Mouse (Mus musculus) c-Kit-negative CD71-positive TER-119-positive erythroid progenitor cells, embryonic 14.5 days (primary cell): ENCODE results near the gene Svs6.
"Not testable (repeated sequence)": the region's sequence is repeated elsewhere in the genome, so short reads cannot be mapped to it uniquely, and the experiment has no call there.

Source experiments
- DNase-seq: peaks from one replicate; pipeline ENCODE4 v3.0.0-alpha.2; 2013; ENCODE audit warnings: low read depth, low spot score

Svs6 gene

DNA sequence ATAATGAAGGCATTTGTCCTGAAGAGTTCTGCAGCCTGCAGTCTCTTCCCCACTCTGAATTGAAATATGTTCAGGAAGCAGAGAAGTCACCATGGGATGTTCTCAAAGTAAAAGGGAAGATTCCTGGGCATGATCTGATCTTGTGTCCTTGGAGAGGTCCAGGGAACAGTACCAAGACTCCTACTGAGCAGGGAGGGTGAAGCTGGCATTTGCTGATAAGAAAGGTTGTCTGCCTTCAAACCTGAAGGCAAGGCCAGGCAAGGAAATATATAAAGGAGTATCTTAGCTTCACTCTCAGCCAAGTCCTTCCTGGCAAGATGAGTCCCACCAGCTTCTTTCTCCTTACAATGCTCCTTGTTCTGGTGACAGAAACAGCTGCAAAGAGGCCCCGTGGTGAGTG, at the start of gene Svs6:
TSS of gene Svs6 (plus strand) at position 301 of the 400 bp plus-strand sequence.
- not testable (repeated sequence) for DNase-seq

DNA sequence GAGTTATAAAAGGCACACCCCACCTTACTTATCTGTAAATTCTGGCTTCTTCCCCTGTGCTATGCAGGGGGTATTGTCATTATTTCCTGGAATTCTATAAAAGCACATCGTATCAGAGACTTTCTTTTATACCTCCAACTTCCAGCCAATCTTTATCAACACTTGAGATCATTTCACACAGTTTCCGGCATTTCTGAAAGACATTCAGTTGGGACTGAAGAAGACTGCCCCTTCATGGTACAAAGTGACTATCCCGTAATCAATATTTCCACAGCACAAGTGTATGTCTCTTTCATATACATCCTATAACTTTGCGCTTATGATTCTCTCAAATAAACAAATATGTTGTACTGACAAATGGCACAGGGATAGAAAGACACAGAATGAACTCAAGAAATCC, 38.2 kb upstream of the Svs6 start, which contains the start of gene Svs4:
TSS of gene Svs4 (minus strand) at position 101 of the 400 bp plus-strand sequence.
- no peak for DNase-seq

DNA sequence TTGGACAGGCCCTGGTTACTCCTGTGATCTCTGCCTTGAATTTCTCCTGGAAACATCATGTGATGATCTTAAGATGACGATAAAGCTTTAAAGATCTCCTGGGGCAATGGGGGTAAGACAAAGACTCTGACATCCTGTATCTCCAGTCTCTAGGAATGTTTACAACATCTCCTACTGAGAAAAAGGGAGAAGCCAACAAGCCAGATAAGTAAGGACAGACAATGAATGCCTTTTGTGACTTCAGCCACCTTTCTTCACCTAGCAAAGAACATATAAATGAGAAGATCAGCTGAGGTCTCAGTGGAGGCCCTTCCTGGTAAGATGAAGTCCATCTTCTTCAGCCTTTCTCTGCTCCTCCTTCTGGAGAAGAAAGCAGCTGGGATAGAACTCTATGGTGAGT, 27.6 kb upstream of the Svs6 start, which contains the start of gene Svs3a:
TSS of gene Svs3a (plus strand) at position 301 of the 400 bp plus-strand sequence.
- DNase-seq = not testable (repeated sequence)

DNA sequence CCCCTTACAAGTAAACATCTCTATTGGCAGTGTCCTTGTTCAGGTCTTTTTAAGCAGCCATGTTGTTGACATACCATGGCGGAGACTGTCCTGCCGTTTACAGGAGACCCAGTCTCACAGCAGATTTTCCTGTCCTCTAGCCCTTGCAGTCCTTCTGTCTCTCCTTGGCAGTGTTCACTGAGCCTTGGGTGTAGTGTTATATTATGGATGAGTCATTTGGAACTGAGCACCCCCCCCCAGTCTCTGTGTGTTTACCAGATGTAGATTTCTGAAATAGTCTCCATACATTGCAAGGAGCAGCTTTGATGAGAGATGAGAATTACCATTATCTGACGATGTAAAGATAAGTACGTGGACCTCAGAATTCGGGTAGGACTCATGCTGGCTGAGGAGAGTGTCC, 4.0 kb upstream of the Svs6 start:
- DNase-seq = no peak

DNA sequence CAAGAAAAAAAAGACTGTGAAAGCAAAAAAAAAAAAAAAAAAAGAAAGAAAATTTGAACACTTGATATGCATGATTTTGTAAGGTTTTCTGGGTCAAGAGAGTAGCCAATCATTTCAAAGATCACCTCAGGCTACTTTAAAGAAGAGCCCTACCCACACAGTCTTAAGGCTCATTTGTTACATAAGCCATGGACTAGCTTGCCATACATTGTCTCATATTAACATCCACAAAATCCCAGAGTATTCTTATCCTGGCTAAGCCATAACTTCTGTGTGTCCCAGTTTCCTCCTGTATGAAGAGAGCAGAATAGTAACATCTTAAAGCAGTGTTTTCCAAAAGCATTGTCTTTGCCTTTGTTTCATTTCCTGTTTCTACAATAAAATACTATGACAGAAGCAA, 1.1 kb upstream of the Svs6 start:
- not testable (repeated sequence) for DNase-seq

DNA sequence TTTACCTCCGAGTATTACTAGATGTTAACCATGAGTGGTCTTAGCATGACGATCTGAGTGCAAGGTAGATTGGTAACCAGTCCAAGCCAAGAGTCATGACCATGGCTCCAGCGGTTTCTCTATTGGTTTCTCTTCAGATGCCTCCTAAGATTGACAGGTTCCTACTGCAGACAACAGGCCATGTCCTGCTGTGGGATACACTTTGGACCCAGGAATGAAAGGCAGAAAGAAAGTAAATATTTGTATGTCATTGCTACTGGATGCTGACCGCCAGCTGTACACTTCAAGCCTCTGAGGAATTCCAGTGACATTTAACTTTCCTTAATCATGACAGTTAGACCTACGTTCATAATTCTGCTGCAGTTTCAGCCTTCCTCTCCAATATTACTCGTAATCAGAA, 4.4 kb downstream of the Svs6 start:
- no peak for DNase-seq

DNA sequence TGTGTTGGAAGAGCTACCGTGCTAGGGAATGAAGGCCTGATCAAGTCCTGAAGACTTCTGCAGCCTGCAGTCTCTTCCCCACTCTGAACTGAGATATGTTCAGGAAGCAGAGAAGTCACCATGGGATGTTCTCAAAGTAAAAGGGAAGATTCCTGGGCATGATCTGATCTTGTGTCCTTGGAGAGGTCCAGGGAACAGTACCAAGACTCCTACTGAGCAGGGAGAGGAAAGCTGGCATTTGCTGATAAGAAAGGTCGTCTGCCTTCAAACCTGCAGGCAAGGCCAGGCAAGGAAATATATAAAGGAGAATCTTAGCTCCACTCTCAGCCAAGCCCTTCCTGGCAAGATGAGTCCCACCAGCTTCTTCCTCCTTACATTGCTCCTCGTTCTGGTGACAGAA, 15.9 kb downstream of the Svs6 start, which contains the start of gene Svs5:
TSS of gene Svs5 (plus strand) at position 301 of the 400 bp plus-strand sequence.
- not testable (repeated sequence) for DNase-seq

DNA sequence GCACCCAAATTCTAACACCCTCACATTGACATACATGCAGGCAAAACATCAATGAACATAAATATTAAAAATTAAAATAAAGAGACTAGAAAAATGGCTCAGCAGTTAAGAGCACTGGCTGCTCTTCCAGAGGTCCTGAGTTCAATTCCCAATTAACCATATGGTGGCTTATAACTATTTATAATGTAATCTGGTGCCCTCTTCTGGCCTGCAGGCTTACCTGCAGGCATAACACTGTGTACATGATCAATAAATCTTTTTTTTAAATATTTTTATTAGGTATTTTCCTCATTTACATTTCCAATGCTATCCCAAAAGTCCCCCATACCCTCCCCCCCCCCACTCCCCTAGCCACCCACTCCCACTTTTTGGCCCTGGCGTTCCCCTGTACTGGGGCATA, 27.2 kb downstream of the Svs6 start:
- DNase-seq = not testable (repeated sequence)

DNA sequence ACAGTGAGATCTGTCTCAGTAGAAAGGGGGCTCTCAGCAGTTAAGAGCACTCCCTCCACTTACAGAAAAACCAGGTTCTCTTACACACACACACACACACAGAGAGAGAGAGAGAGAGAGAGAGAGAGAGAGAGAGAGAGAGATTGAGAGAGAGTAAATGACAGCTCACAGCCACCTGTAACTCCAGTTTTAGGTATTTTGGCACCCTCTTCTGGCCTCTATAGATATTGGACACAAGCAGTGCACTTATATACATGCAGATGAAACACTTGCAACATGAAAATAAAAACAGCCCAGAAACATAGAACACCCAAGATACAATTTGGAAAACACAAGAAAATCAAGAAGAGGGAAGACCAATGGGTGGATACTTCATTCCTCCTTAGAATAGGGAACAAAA, 31.1 kb downstream of the Svs6 start:
- not testable (repeated sequence) for DNase-seq

DNA sequence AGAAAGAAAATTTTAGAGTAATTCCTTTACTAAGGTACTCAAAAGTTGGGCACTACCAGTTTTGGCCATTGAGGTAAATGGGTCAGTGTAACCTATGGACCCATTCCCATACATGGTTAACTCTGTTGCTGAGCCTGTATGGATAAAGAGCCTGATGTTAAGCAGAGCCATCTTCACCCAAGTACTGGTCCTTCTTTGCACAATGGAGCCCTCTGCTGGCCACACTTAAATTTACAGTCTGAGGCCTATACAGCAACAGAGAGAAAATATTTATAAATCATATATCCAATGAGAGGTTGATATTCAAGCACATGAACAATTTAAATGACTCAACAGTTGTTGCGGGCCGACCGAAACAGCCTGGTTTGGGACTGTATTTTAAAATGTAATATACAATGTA, 32.4 kb downstream of the Svs6 start:
- no peak for DNase-seq

DNA sequence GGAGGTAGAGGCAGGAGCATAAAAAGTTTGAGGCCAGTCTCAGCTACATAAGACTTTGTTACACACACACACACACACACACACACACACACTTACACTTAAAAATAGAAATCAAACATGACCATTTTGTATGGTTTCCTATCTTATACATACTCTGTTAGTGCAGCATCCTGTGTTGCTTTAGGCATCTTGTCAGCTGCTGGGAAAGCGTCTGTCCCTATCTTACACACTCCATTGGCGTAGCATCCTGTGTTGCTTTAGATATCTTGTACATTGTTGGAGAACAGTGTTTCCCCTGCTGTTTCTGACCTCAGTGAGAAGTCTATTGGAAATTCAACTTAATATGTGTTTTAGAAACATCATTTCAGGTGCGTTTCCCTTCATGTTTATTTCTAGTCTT, 36.1 kb downstream of the Svs6 start:
- DNase-seq = no peak

DNA sequence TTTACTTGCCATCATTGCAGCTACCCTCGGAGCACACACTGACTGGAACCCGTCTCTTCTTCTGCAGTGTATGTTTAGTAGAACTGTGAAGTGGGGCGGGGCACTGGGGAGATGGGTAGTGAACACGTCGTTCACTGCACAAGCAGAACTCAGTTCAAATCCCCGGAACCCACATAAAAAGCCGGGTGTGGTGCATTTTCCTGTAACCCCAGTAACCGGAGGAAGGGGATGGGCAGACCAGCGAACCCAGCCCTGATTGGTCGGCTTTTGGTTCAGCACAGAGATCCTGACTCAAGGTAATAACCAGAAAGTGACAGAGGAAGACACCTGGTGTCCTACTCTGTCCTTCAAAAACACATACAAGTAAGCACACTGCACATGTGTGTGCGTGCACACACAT, 36.8 kb downstream of the Svs6 start:
- no peak for DNase-seq

DNA sequence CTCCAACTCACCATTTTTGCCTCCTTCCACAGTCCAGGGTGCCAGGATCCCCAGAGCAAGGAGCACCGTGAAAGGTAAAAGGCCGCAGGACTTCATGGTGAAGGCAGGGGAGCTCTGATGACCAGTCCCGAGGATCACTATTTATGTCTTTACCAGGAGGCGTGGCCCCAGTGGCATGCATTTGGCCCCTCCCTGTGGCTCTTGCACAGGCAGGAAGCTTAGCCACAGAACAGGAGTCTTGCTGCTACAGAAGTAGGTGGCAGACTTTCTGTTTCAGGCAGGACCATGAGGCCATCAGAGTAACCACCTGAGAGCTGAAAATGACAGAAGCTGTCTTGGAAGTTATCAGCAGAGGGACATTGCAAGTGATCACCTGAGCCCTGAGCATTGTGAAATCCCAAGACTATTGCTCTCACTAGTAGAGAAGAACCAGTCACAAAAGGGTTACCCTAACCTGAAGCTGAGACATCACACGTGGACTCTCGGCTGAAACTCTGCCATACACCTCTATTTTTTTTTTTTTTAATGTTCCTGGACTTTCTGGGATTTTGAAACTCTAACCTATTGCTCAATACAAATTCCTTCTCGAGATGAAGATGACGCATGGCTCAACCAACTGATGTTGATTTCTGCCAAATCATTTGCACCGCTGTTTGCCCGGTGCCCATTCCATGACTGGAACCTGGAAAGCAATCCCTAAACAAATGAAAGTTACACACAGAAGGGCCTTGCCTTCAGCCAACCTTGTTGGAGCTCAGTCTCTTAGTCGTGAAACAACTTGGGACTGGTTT, 39.8 kb downstream of the Svs6 start:
- DNase-seq = no peak

DNA sequence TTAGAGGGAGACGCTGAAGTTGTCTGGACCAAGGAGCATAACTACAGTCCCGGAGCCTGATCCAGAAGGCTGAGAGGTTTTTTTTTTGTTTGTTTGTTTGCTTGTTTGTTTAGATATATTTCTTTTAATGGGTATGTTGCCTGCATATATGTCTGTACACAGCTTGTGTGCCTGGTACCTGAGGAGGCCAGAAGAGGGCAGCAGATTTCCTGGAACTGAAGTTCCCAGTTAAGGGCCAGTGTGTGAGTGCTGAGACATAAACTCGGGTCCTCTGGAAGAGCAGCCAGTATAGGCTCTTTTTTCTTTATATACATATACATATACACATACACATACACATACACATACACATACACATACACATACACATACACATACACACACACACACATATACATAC, 41.8 kb downstream of the Svs6 start:
- no peak for DNase-seq

DNA sequence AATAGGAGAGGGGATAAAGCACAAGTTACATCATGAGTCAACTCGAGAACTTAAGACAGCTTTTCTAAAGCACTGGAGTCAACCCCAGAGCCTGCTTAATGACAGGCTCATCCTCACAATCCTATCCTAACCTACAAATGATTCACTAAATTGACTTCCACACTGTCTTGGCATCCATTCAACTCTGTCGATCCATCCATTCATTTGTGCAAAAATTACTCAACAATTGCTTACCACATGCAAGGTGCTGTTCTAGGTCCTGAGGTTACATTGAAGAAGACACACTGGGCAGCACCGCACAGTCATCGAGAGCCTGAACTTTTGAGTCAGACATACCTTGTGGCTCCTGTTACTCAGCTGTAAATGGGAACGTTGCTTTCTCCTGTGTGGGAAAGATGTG, 42.5 kb downstream of the Svs6 start:
- DNase-seq = no peak

DNA sequence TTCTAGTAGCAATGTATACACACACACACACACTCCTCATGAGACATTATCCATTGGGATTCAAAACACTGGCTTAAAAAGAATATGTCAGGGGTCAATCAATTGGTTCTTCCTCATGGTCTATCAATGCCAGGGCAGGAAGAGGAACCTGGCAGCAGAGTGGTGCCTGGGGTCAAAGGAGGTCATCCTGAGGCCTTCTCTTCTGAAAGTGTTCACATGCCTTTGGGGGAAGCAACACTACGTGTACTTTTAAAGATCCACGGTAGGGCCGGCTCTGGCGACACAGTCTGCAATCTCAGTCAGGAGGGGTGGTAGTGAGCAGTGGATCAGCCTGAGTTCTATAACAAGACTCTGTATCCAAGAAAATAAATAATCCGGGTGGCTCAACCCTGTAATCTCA, 43.1 kb downstream of the Svs6 start:
- DNase-seq = no peak

DNA sequence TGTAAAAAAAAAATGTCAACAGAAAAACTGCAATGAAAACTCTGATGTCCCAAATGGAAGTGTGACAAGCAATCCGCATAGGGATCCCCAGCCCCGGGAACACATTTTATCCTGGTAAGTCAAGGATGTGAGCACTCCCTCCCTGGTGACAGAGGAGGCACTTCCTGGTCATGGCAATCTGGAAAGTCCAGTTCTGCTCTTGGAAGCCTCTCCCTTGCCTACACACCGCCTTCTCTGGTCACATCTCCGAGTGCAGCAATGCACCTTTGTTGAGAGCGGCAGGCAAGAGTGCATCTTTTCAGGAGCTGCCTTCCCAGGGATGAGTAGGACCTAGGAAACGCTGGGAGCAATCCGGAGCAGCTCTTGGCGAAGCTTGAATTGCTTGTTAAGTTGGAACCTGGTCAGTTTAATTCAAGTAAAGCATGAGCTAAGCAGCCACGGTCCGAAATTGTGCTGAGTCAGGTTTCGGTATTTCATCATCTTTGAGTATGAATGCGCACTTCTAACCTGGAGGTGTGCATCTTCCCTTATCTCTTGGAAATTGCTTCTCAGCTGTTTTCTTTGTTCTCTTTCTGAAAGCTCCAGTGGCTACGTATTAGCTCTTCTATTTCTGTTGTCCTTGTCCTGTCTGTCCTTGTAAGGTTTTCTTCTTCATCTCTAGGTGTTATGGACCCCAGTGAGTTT, 44.6 kb downstream of the Svs6 start:
- no peak for DNase-seq

DNA sequence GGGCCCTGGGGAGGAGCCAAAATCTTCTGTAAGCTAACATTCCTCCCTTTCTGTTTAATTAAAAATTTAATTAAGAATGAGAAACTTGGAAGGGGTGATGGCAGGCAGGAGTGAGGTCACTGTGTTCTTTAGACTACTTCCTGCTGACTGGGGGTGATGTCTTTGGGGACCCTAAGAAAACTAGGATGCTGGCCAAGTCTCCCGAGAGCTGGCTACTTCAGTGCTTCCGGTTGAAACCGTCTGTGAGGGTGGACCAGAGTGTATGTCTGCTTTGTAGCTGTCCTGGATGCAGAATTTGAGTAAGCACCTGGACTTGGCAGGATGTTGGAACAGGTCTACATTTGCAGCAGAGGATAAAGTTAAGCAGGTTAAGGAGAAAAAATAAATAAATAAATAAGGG, 50.4 kb downstream of the Svs6 start:
- DNase-seq = no peak
